Mouse (Mus musculus) megakaryocyte, embryonic 14.5 days (primary cell): Measurements from ENCODE around the gene Zcwpw1.

ENCODE experiments used
- FLI1 ChIP-seq: IDR thresholded peaks from 2 replicates; pipeline ENCODE4 v1.6.1; 2012; ENCODE audit warnings: low read length, inconsistent platforms, mixed read lengths
- GATA1 ChIP-seq: IDR thresholded peaks from 3 replicates; pipeline ENCODE4 v1.6.1; 2012; ENCODE audit warnings: mixed read lengths, low read length, inconsistent platforms, borderline replicate concordance

DNA sequence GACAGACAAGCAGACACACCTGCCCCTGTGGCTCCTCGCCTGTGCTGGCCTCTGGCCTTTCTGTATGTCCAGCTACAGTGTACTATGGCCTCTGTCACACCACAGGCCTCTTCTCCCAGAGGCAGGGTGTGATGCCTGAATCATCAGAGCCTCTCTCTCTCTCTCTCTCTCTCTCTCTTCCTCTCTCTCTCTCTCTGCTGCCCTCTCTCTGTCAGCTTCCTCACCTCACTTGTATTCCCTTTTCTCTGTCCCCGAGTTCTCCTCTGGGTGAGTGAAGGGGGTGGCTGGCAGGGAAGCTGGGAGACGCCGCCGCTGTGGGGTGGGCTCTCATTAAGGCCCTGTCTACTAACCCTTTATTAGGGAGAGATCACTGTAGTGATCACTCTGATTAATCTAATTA, 49.1 kb upstream of the Zcwpw1 start:
- TF ChIP-seq GATA1 (no peak), FLI1 (no peak)
